Mouse (Mus musculus): ENCODE measurements at regions not wholly inside any gene's neighbourhood (a gene's known extent, or its start where the extent isn't known, plus 50 kb on each side); places are given as distances from the start of the nearest gene placed in this dataset.

DNA sequence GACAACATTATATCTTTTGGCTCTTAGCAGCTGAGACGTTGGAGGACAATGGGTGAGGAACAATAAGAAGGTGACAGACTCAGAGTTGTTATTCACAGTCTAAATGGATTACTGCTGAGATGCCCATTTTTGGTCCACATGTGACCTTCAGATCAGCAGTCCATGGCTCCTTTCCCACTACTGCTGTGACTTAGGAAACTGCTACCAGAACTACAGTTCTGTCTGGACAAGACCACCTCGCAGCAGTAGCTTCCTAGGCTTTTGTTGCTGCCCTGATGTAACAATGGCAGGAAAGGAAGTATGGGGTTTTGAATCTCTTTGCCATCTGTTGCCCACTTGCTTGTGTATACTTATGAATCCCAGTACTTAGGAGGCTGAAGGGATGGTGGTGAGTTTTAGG lies 135.6 kb upstream of the Pls3 start:
- Histone ChIP-seq H3K9ac (replicated peaks; ENCODE audit: low read length) (no peak overlapping the region), H3K4me1 (ENCODE audit: insufficient read depth, low read length) (no peaks in the 10 kb centered on the region), H3K9me3 (ENCODE audit: low read length) (no peaks in the 10 kb centered on the region), H3K36me3 (ENCODE audit: insufficient read depth, low read length) (no peaks in the 10 kb centered on the region), H3K4me3 (ENCODE audit: low read length) (no peak overlapping the region), H3K4me2 (ENCODE audit: low read depth, low read length) (no peak overlapping the region), H3K27ac (no peak overlapping the region), H3K27me3 (ENCODE audit: insufficient read depth, low read length) (no peaks in the 10 kb centered on the region)
- ATAC-seq: no peak
- DNase-seq (ENCODE audit: low spot score): no peak
- no peak for TF ChIP-seq CTCF (IDR thresholded peaks at IDR 0.05; ENCODE audit: low read depth)
- 58% methylated on average over 2 of the region's 2 CpGs for WGBS

DNA sequence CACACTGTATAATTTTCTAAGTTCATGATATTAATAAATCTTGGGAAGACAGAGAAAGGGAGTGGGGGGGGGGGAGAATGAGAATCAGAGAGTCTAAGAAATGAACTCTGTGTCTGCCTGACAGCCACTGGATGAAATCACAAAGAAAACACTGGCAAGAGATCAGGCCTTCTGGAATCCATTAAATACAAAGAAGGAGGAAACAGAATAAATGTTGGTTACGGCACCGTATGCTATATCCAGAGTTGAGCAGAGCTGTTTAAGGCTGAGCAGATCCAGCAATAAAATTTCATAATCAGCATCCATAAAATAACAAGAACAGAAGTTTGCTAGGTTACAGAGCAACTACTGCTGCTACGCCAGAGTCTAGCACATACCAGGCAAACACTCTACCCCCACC lies 103.6 kb upstream of the Pls3 start:
- Histone ChIP-seq H3K9ac (replicated peaks; ENCODE audit: low read length) (no peak overlapping the region), H3K4me2 (ENCODE audit: low read depth, low read length) (no peak overlapping the region), H3K4me3 (ENCODE audit: low read length) (no peak overlapping the region), H3K36me3 (ENCODE audit: insufficient read depth, low read length) (no peaks in the 10 kb centered on the region), H3K27ac (no peak overlapping the region), H3K4me1 (ENCODE audit: insufficient read depth, low read length) (no peaks in the 10 kb centered on the region), H3K27me3 (ENCODE audit: insufficient read depth, low read length) (no peaks in the 10 kb centered on the region), H3K9me3 (ENCODE audit: low read length) (no peaks in the 10 kb centered on the region)
- TF ChIP-seq CTCF (IDR thresholded peaks at IDR 0.05; ENCODE audit: low read depth): no peak
- 76% methylated on average over 3 of the region's 3 CpGs for WGBS
- no peak for DNase-seq (ENCODE audit: low spot score)
- ATAC-seq: no peak

DNA sequence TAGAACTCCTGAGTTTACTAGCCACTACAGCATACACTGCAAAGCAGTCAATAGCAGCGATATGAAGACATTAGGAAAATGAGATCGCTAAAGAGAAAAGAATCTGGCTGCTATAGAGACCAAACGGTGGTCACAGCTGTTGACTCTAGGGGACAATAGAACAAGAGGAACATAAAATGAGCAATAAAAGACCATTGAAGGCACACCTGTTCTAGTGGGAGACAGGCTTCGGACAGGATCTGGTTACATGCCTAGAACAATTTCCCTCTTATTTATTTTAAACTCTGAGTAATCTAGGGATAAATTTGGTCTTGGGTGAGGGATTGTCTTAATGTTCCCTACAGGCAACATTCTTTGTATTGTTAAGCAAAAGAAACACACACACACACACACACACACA lies 99.7 kb upstream of the Pls3 start:
- 52% methylated on average over 4 of the region's 4 CpGs for WGBS

DNA sequence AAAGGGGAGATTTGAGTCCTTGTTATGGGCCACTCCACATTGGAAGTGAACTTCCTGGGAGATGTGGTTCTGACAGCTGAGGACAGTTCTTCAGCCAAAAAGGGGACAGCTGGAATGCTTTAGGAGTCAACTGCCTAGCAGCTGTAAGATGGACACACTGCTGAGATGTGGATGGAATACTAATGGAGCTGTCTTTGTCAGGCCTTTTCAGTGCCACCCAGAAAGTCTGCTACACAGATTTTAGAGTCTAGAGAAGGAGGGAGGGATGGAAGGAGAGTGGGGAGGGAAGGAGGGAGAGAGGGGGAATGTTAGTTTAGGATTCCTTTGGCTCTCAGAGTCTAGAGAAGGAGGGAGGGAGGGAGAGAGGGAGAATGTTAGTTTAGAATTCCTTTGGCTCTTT lies 74.7 kb upstream of the Pls3 start:
- Histone ChIP-seq H3K27ac (no peak overlapping the region), H3K4me3 (ENCODE audit: low read length) (no peak overlapping the region), H3K27me3 (ENCODE audit: insufficient read depth, low read length) (no peaks in the 10 kb centered on the region), H3K9me3 (ENCODE audit: low read length) (no peaks in the 10 kb centered on the region), H3K36me3 (ENCODE audit: insufficient read depth, low read length) (no peaks in the 10 kb centered on the region), H3K9ac (replicated peaks; ENCODE audit: low read length) (no peak overlapping the region), H3K4me1 (ENCODE audit: insufficient read depth, low read length) (no peaks in the 10 kb centered on the region), H3K4me2 (ENCODE audit: low read depth, low read length) (no peak overlapping the region)
- no peak for ATAC-seq
- TF ChIP-seq CTCF (IDR thresholded peaks at IDR 0.05; ENCODE audit: low read depth): no peak
- peak; percentile 57 for DNase-seq (ENCODE audit: low spot score)

More for the DNA sequence above, 99.7 kb upstream of the Pls3 start:
- H3K9me3 ChIP-seq (ENCODE audit: low read length): no peaks in the 10 kb centered on the region
- H3K4me3 ChIP-seq (ENCODE audit: low read length): no peak overlapping the region
- H3K4me1 ChIP-seq (ENCODE audit: insufficient read depth, low read length): no peaks in the 10 kb centered on the region
- TF ChIP-seq CTCF (IDR thresholded peaks at IDR 0.05; ENCODE audit: low read depth): no peak
- H3K27ac ChIP-seq: no peak overlapping the region
- H3K36me3 ChIP-seq (ENCODE audit: insufficient read depth, low read length): no peaks in the 10 kb centered on the region
- H3K27me3 ChIP-seq (ENCODE audit: insufficient read depth, low read length): no peaks in the 10 kb centered on the region
- H3K9ac ChIP-seq (replicated peaks; ENCODE audit: low read length): no peak overlapping the region
- no peak for DNase-seq (ENCODE audit: low spot score)
- ATAC-seq: no peak
- H3K4me2 ChIP-seq (ENCODE audit: low read depth, low read length): no peak overlapping the region

DNA sequence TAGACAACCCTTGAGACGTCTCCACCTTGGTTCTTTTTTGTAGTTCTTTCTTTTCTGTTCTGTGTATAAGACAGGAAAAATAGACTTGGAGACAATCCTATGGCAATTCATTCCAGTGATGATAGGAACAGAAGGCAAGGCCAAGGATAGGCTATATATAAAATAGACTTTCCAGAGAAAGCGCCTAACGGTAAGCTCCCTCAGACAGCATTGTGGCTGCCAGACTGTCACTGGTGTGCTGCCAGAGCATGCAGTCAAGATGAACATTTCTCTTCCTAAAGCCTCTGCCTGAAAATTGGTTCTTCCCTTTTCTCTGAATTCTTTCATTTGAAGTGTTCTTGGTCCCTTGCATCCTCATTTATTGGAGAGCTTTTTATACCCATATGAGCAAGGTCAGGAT lies 53.9 kb upstream of the Pls3 start:
- Histone ChIP-seq H3K9ac (replicated peaks; ENCODE audit: low read length) (no peak overlapping the region), H3K27ac (no peak overlapping the region), H3K4me1 (ENCODE audit: insufficient read depth, low read length) (no peaks in the 10 kb centered on the region), H3K4me3 (ENCODE audit: low read length) (no peak overlapping the region), H3K4me2 (ENCODE audit: low read depth, low read length) (no peak overlapping the region), H3K27me3 (ENCODE audit: insufficient read depth, low read length) (no peaks in the 10 kb centered on the region), H3K36me3 (ENCODE audit: insufficient read depth, low read length) (no peaks in the 10 kb centered on the region), H3K9me3 (ENCODE audit: low read length) (no peaks in the 10 kb centered on the region)
- TF ChIP-seq CTCF (IDR thresholded peaks at IDR 0.05; ENCODE audit: low read depth): no peak
- no peak for ATAC-seq
- no peak for DNase-seq (ENCODE audit: low spot score)
- 85% methylated on average over 3 of the region's 3 CpGs for WGBS

Data from hindbrain, postnatal 0 days (tissue).